Mouse (Mus musculus) stomach, postnatal 0 days (tissue): ENCODE results near the gene Nmur1. TPM values are rescaled to one million over a fixed set of nuclear protein-coding genes. Genes with fewer than 3 reads are reported as not detected.
A peak's percentile ranks its signal among the peaks of the same experiment; 100 is the strongest.

Experiments used
- ATAC-seq: fragments of 200-750 bp; cut with Nextera tagmentation; 2 replicates; pipeline ENCODE4 v1.8.0; 2017; ENCODE audit not compliant: low FRiP score, low TSS enrichment
- DNase-seq: peaks from one replicate; pipeline ENCODE4 v3.0.0-alpha.2; 2016; ENCODE audit warnings: low spot score
- H3K27ac ChIP-seq: fragments of 300-500 bp; sonication (generic); replicated peaks from 2 replicates; pipeline ENCODE4 v1.5.1; 2014; ENCODE audit warnings: mild to moderate bottlenecking, control low read depth
- H3K27me3 ChIP-seq: fragments of 300-500 bp; sonication (generic); 2 replicates; pipeline ENCODE4 v1.6.1; 2014; ENCODE audit warnings: low read length; ENCODE audit not compliant: control insufficient read depth, insufficient read depth
- H3K36me3 ChIP-seq: fragments of 300-500 bp; sonication (generic); 2 replicates; pipeline ENCODE4 v1.6.1; 2014; ENCODE audit warnings: low read length, mixed read lengths; ENCODE audit not compliant: control insufficient read depth, insufficient read depth
- H3K4me1 ChIP-seq: fragments of 300-500 bp; sonication (generic); replicated peaks from 2 replicates; pipeline ENCODE4 v1.6.1; 2014; ENCODE audit warnings: antibody characterized with exemption; ENCODE audit not compliant: control insufficient read depth, insufficient read depth
- H3K4me2 ChIP-seq: fragments of 300-500 bp; sonication (generic); replicated peaks from 2 replicates; pipeline ENCODE4 v1.6.1; 2014; ENCODE audit warnings: low read depth, mild to moderate bottlenecking, control low read depth, moderate library complexity
- H3K4me3 ChIP-seq: fragments of 300-500 bp; sonication (generic); 2 replicates; pipeline ENCODE4 v1.5.1; 2014; ENCODE audit warnings: low read depth, low read length, control low read depth
- H3K9ac ChIP-seq: fragments of 300-500 bp; sonication (generic); 2 replicates; pipeline ENCODE4 v1.6.1; 2014; ENCODE audit warnings: mild to moderate bottlenecking, low read length, control low read depth, mixed read lengths
- H3K9me3 ChIP-seq: fragments of 300-500 bp; sonication (generic); 2 replicates; pipeline ENCODE4 v1.6.1; 2016; ENCODE audit warnings: low read length; ENCODE audit not compliant: control insufficient read depth
- CTCF ChIP-seq: IDR thresholded peaks from 2 replicates; pipeline ENCODE4 v1.5.1; 2016; ENCODE audit warnings: antibody characterized with exemption, low read depth, mild to moderate bottlenecking, moderate library complexity
- EP300 ChIP-seq: optimal IDR thresholded peaks from 2 replicates; pipeline ENCODE3; 2016; ENCODE audit warnings: antibody characterized with exemption
- WGBS: fragments of 180-500 bp; shearing (Covaris S2); extraction: QIAGEN DNeasy Blood & Tissue Kit; methylation state at CpG from one replicate; pipeline ENCODE4 v1.1.7; 2014; 5-methylcytosine and 5-hydroxymethylcytosine counted together
- polyA plus RNA-seq: library from polyadenylated mRNA; unstranded; fragments of >200 nt; fragmentation: Nextera tagmentation; extraction: Ambion mirVana; gene quantifications from 2 replicates; pipeline ENCODE4 v1.2.1, GENCODE M21; 2015

Nmur1 gene
- polyA plus RNA-seq, 1 experiment from 2014 or later: 0.56 TPM

DNA sequence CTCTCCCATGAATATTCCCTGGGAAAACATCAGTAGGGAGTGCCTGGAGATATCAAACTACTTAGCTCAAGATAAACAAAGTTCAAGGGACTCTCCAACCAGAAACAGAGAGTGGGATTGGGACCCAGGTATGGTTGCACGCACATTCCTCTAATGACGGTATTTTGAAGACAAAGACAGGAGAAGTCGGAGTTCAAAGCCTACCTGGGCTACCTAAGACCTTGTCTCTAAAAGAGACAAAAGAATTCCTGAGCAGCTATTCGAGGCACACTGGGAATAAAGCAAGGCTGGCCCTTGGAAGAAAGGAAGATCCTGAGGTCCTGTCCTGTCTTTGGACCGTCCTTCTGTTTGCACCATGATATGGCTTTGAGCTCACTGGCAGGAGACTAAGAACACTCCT lies 26.7 kb upstream of the Nmur1 start:
- DNase-seq: no peak
- ATAC-seq: no peak
- H3K4me3 ChIP-seq: no peak overlapping the region
- 54% methylated on average over 5 of the region's 5 CpGs for WGBS
- no peaks in the 10 kb centered on the region for H3K27me3 ChIP-seq
- H3K36me3 ChIP-seq: no peaks in the 10 kb centered on the region
- no peaks in the 10 kb centered on the region for H3K9me3 ChIP-seq
- peaks cover 2% of the 10 kb centered on the region for H3K4me1 ChIP-seq
- TF ChIP-seq EP300 (no peak), CTCF (no peak)
- H3K27ac ChIP-seq: no peak overlapping the region
- H3K9ac ChIP-seq: no peak overlapping the region
- no peak overlapping the region for H3K4me2 ChIP-seq

DNA sequence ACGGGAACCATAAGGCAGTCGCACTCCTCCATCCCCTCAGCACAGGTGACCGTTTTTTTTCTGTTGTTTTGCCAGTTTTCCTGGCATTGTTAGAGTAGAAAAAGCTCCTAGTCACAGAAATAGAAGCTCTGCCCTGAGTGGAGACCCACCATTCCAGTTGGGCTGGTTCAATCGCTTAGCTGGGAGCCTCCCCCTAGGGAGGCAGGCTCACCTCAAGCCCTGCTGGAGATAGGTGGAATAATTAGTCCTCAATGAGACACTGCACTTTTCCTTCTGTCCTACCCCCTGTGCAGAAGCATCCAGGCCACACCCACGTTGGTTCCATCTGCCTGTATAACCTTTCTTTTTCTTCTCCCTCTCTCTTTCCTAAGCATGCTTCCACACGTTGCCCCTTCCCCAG lies 23.9 kb upstream of the Nmur1 start:
- TF ChIP-seq EP300 (no peak), CTCF (peak; percentile 46)
- no peaks in the 10 kb centered on the region for H3K36me3 ChIP-seq
- peak; percentile 68 for DNase-seq
- no peak overlapping the region for H3K4me3 ChIP-seq
- no peak overlapping the region for H3K4me2 ChIP-seq
- peaks cover 5% of the 10 kb centered on the region for H3K4me1 ChIP-seq
- no peaks in the 10 kb centered on the region for H3K9me3 ChIP-seq
- 32% methylated on average over 6 of the region's 6 CpGs for WGBS
- H3K9ac ChIP-seq: no peak overlapping the region
- ATAC-seq: peak; percentile 56
- no peaks in the 10 kb centered on the region for H3K27me3 ChIP-seq
- peak overlapping the region; percentile 58; the same call in 1 of the 2 replicates for H3K27ac ChIP-seq

DNA sequence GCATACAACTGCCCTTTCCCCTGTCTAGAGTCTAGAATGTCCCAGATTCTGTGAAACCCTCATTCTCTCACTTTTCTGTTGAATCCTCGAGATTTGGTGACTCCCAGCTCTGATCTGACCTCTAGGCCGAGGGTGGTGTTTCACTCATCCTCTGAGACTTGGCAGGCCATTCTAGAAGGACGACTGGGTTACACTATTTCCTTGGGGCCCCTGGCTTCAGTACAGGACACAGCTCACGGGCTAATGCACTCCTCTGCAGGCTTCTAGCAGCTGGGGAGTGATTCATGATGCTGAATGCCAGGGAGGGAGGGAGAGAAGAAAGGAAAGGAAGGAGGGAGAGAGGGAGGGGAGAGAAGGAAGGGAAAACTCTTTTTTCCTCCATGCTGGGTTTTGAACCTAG lies 22.2 kb upstream of the Nmur1 start:
- ATAC-seq (peak; percentile 53; the same call in 1 of the 2 replicates), DNase-seq (no peak)
- Histone ChIP-seq H3K4me1 (peaks cover 10% of the 10 kb centered on the region), H3K9me3 (no peaks in the 10 kb centered on the region), H3K27ac (peak overlapping the region; percentile 86), H3K4me2 (peak overlapping the region; percentile 27; the same call in 1 of the 2 replicates), H3K4me3 (no peak overlapping the region), H3K36me3 (no peaks in the 10 kb centered on the region), H3K9ac (peak overlapping the region; percentile 5; the same call in 1 of the 2 replicates), H3K27me3 (no peaks in the 10 kb centered on the region)
- TF ChIP-seq EP300 (no peak), CTCF (no peak)
- WGBS: 8% methylated on average over 4 of the region's 4 CpGs

DNA sequence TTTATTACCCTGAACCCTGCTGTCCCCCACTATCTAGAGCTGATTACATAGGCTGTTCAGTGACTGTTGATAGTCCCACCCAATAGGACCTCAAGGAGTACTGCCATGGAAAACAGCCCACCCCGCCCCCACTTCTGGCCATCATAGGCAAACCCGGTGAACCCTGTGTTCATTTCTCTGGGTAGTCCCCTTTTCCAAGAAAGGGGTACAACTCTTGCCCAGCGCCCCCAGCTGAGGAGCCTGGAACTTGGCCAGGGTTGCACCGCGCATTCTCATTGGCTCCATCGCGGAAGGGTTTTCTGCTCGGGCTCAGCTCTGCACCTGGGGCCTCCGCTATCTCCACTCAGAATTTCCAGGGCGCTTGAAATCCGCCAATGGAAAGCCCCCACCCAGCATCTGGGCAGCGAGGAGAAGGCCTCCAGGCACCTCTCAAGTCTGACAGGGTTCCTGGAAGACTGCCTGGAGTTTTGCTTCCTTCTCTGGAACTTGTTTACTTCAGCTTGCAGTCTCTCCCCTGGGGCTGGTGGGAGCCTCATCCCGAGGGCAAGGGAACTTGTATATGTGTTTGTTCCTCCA lies 21.7 kb upstream of the Nmur1 start:
- Histone ChIP-seq H3K27ac (peak overlapping the region; percentile 86), H3K4me1 (peaks cover 11% of the 10 kb centered on the region), H3K9ac (peak overlapping the region; percentile 18; the same call in 1 of the 2 replicates), H3K4me3 (no peak overlapping the region), H3K4me2 (peak overlapping the region; percentile 27; the same call in 1 of the 2 replicates), H3K27me3 (no peaks in the 10 kb centered on the region), H3K9me3 (no peaks in the 10 kb centered on the region), H3K36me3 (no peaks in the 10 kb centered on the region)
- 17% methylated on average over 13 of the region's 13 CpGs for WGBS
- DNase-seq (peak; percentile 63), ATAC-seq (peak; percentile 48)
- TF ChIP-seq EP300 (no peak), CTCF (no peak)

DNA sequence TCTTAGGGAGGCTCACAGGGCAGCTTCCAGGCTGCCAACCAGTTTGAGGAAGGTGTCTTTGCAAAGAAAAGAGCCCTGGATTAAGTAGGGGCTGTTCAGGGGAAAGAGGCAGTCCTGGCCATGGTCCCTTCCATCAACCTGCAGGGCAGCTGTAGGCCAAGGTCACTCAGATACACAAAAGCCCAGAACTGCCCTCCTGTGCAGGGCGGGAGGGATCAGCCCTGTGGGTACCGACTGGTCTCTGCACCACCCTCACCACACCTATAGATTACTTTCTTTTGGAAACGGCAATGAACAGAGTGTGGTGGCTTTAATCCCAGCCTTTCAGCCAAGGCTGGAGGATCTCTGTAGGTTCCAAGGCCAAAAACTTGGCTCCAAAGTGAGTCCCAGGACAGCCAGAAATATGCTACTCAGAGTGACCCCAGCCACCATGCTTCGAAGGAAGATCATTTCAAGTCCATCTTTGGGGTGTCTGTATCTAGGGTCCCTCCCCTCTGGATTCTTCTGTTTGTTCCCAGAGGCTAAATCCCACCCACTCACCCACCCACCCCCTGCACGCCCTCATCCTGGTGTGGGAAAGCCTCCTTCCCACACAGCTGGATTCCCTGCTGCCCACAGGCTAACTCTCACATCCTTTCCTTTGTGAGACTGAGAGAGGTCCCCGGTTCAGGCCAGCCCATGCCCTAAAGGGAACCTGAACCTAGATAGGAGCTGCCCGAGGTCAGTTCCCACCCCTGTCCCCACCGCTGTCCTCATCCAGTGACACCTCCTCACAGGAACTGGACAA lies 17.6 kb upstream of the Nmur1 start:
- 39% methylated on average over 8 of the region's 8 CpGs for WGBS
- no peaks in the 10 kb centered on the region for H3K27me3 ChIP-seq

DNA sequence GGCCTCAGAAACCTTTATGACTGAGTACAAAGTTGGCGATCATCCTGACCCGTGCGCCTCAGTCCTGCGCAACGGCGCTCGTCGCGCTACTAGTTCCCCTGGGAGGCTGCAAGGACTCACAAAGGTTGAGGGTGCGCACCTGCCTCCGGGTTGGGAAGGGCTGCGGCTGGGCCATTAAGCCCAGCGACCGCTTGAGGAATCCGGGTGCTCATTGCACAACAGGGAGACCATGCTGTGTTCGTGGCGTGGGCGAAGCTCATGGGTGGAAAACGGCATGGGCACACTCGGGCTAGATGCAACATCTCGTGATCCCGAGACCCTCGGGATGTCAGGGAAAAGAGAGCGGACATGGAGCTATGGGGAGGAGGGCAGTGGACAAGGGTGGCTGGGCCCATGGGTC lies 16.8 kb upstream of the Nmur1 start:
- H3K27ac ChIP-seq: peak overlapping the region; percentile 100
- peak overlapping the region; percentile 88 for H3K9ac ChIP-seq
- H3K4me2 ChIP-seq: peak overlapping the region; percentile 81
- peaks cover 13% of the 10 kb centered on the region for H3K4me1 ChIP-seq
- 3% methylated on average over 24 of the region's 24 CpGs for WGBS
- H3K4me3 ChIP-seq: peak overlapping the region; percentile 48
- H3K9me3 ChIP-seq: no peaks in the 10 kb centered on the region
- DNase-seq (no peak), ATAC-seq (peak; percentile 8)
- H3K36me3 ChIP-seq: no peaks in the 10 kb centered on the region
- TF ChIP-seq CTCF (no peak), EP300 (no peak)
- no peaks in the 10 kb centered on the region for H3K27me3 ChIP-seq

More for the DNA sequence above, 17.6 kb upstream of the Nmur1 start:
- TF ChIP-seq CTCF: no peak; the same call in 1 of the 2 replicates
- no peak for TF ChIP-seq EP300
- Histone ChIP-seq H3K36me3 (no peaks in the 10 kb centered on the region), H3K27ac (peak overlapping the region; percentile 100), H3K4me3 (no peak overlapping the region), H3K4me1 (peaks cover 14% of the 10 kb centered on the region), H3K9me3 (no peaks in the 10 kb centered on the region), H3K9ac (peak overlapping the region; percentile 88), H3K4me2 (peak overlapping the region; percentile 81)
- ATAC-seq (no peak), DNase-seq (no peak)
